Mouse (Mus musculus): ENCODE measurements around the gene Crispld2. TPM values are rescaled to one million over a fixed set of nuclear protein-coding genes. Genes with fewer than 3 reads are reported as not detected.

The Crispld2 gene
- polyA plus RNA-seq, 1 experiment from 2014 or later: 4.4 TPM

GRCm38 (mm10) chr8:120072259-120072658 lies 80.0 kb downstream of the Crispld2 start:
- peaks cover 6% of the 10 kb centered on the region; the same call in 1 of the 2 replicates for H3K4me1 ChIP-seq (ENCODE audit: insufficient read depth)
- H3K4me2 ChIP-seq: no peak overlapping the region
- WGBS: 66% methylated on average over 9 of the region's 9 CpGs
- H3K9me3 ChIP-seq (ENCODE audit: low read depth, low read length): no peaks in the 10 kb centered on the region
- H3K4me3 ChIP-seq (ENCODE audit: low read depth, low read length): no peak overlapping the region
- ATAC-seq (ENCODE audit: insufficient read depth) (no peak; the same call in 1 of the 2 replicates), DNase-seq (no peak)
- H3K36me3 ChIP-seq (ENCODE audit: insufficient read depth): no peaks in the 10 kb centered on the region
- no peak for TF ChIP-seq CTCF (IDR thresholded peaks at IDR 0.05; ENCODE audit: low read depth)
- H3K27ac ChIP-seq (ENCODE audit: low read depth): no peak overlapping the region
- no peaks in the 10 kb centered on the region for H3K27me3 ChIP-seq (ENCODE audit: insufficient read depth, low read length)
- no peak overlapping the region for H3K9ac ChIP-seq

- no peaks in the 10 kb centered on the region for H3K36me3 ChIP-seq (ENCODE audit: insufficient read depth)
- ATAC-seq (ENCODE audit: insufficient read depth) (no peak), DNase-seq (no peak)
- no peak for TF ChIP-seq CTCF (IDR thresholded peaks at IDR 0.05; ENCODE audit: low read depth)
- no peak overlapping the region for H3K27ac ChIP-seq (ENCODE audit: low read depth)
- H3K9me3 ChIP-seq (ENCODE audit: low read depth, low read length): no peaks in the 10 kb centered on the region
- H3K27me3 ChIP-seq (ENCODE audit: insufficient read depth, low read length): no peaks in the 10 kb centered on the region
- peaks cover 5% of the 10 kb centered on the region; the same call in 1 of the 2 replicates for H3K4me1 ChIP-seq (ENCODE audit: insufficient read depth)
- H3K9ac ChIP-seq: no peak overlapping the region
- no peak overlapping the region for H3K4me2 ChIP-seq
- WGBS: 77% methylated on average over 8 of the region's 8 CpGs
- no peak overlapping the region for H3K4me3 ChIP-seq (ENCODE audit: low read depth, low read length)
Measured at GRCm38 (mm10) chr8:120072827-120073226, 80.6 kb downstream of the Crispld2 start.

GRCm38 (mm10) chr8:120074516-120074915 lies 82.3 kb downstream of the Crispld2 start:
- Histone ChIP-seq H3K4me1 (ENCODE audit: insufficient read depth) (no peaks in the 10 kb centered on the region), H3K4me2 (no peak overlapping the region), H3K27me3 (ENCODE audit: insufficient read depth, low read length) (no peaks in the 10 kb centered on the region), H3K36me3 (ENCODE audit: insufficient read depth) (no peaks in the 10 kb centered on the region), H3K9me3 (ENCODE audit: low read depth, low read length) (no peaks in the 10 kb centered on the region), H3K4me3 (ENCODE audit: low read depth, low read length) (no peak overlapping the region), H3K27ac (ENCODE audit: low read depth) (no peak overlapping the region), H3K9ac (no peak overlapping the region)
- 58% methylated on average over 6 of the region's 6 CpGs for WGBS
- TF ChIP-seq CTCF (IDR thresholded peaks at IDR 0.05; ENCODE audit: low read depth): no peak
- no peak for DNase-seq
- ATAC-seq (ENCODE audit: insufficient read depth): no peak

- Histone ChIP-seq H3K36me3 (ENCODE audit: insufficient read depth) (no peaks in the 10 kb centered on the region), H3K4me3 (ENCODE audit: low read depth, low read length) (no peak overlapping the region), H3K9ac (no peak overlapping the region), H3K27me3 (ENCODE audit: insufficient read depth, low read length) (no peaks in the 10 kb centered on the region), H3K4me2 (no peak overlapping the region), H3K4me1 (ENCODE audit: insufficient read depth) (no peaks in the 10 kb centered on the region), H3K9me3 (ENCODE audit: low read depth, low read length) (no peaks in the 10 kb centered on the region), H3K27ac (ENCODE audit: low read depth) (no peak overlapping the region)
- DNase-seq (no peak), ATAC-seq (ENCODE audit: insufficient read depth) (no peak)
- WGBS: 58% methylated on average over 6 of the region's 6 CpGs
- no peak for TF ChIP-seq CTCF (IDR thresholded peaks at IDR 0.05; ENCODE audit: low read depth)
Measured at GRCm38 (mm10) chr8:120075347-120075746, 83.1 kb downstream of the Crispld2 start.

GRCm38 (mm10) chr8:120078080-120078479 lies 85.8 kb downstream of the Crispld2 start:
- ATAC-seq (ENCODE audit: insufficient read depth) (0 out of 2 replicates have a peak, but pooled peaks have one; percentile 35), DNase-seq (peak; percentile 92)
- peaks cover 25% of the 10 kb centered on the region for H3K36me3 ChIP-seq (ENCODE audit: insufficient read depth)
- H3K9me3 ChIP-seq (ENCODE audit: low read depth, low read length): no peaks in the 10 kb centered on the region
- no peak overlapping the region for H3K9ac ChIP-seq
- peak; percentile 84 for TF ChIP-seq CTCF (IDR thresholded peaks at IDR 0.05; ENCODE audit: low read depth)
- no peaks in the 10 kb centered on the region for H3K27me3 ChIP-seq (ENCODE audit: insufficient read depth, low read length)
- no peaks in the 10 kb centered on the region for H3K4me1 ChIP-seq (ENCODE audit: insufficient read depth)
- H3K4me3 ChIP-seq (ENCODE audit: low read depth, low read length): no peak overlapping the region
- no peak overlapping the region for H3K27ac ChIP-seq (ENCODE audit: low read depth)
- no peak overlapping the region for H3K4me2 ChIP-seq
- WGBS: 12% methylated on average over 10 of the region's 10 CpGs

- no peak for TF ChIP-seq CTCF (IDR thresholded peaks at IDR 0.05; ENCODE audit: low read depth)
- Histone ChIP-seq H3K27me3 (ENCODE audit: insufficient read depth, low read length) (no peaks in the 10 kb centered on the region), H3K4me3 (ENCODE audit: low read depth, low read length) (no peak overlapping the region), H3K9ac (no peak overlapping the region), H3K9me3 (ENCODE audit: low read depth, low read length) (no peaks in the 10 kb centered on the region), H3K4me2 (no peak overlapping the region), H3K36me3 (ENCODE audit: insufficient read depth) (peaks cover 34% of the 10 kb centered on the region), H3K27ac (ENCODE audit: low read depth) (no peak overlapping the region), H3K4me1 (ENCODE audit: insufficient read depth) (no peaks in the 10 kb centered on the region)
- ATAC-seq (ENCODE audit: insufficient read depth): no peak
- 64% methylated on average over 5 of the region's 5 CpGs for whole genome bisulfite sequencing
- DNase-seq: no peak
Measured at GRCm38 (mm10) chr8:120079361-120079760, 87.1 kb downstream of the Crispld2 start.

- ATAC-seq (ENCODE audit: insufficient read depth) (no peak), DNase-seq (no peak)
- no peaks in the 10 kb centered on the region for H3K4me1 ChIP-seq (ENCODE audit: insufficient read depth)
- peaks cover 71% of the 10 kb centered on the region for H3K36me3 ChIP-seq (ENCODE audit: insufficient read depth)
- no peak overlapping the region for H3K4me3 ChIP-seq (ENCODE audit: low read depth, low read length)
- no peak overlapping the region for H3K9ac ChIP-seq
- no peak overlapping the region for H3K4me2 ChIP-seq
- no peaks in the 10 kb centered on the region for H3K27me3 ChIP-seq (ENCODE audit: insufficient read depth, low read length)
- no peaks in the 10 kb centered on the region for H3K9me3 ChIP-seq (ENCODE audit: low read depth, low read length)
- TF ChIP-seq CTCF (IDR thresholded peaks at IDR 0.05; ENCODE audit: low read depth): no peak
- 93% methylated on average over 8 of the region's 8 CpGs for WGBS
- no peak overlapping the region for H3K27ac ChIP-seq (ENCODE audit: low read depth)
Measured at GRCm38 (mm10) chr8:120083261-120083660, 91.0 kb downstream of the Crispld2 start.

GRCm38 (mm10) chr8:120084783-120085182 lies 92.5 kb downstream of the Crispld2 start:
- 77% methylated on average over 8 of the region's 8 CpGs for WGBS
- Histone ChIP-seq H3K27me3 (ENCODE audit: insufficient read depth, low read length) (no peaks in the 10 kb centered on the region), H3K9ac (no peak overlapping the region), H3K27ac (ENCODE audit: low read depth) (no peak overlapping the region), H3K4me3 (ENCODE audit: low read depth, low read length) (no peak overlapping the region), H3K4me2 (no peak overlapping the region), H3K9me3 (ENCODE audit: low read depth, low read length) (no peaks in the 10 kb centered on the region), H3K36me3 (ENCODE audit: insufficient read depth) (peaks cover 77% of the 10 kb centered on the region), H3K4me1 (ENCODE audit: insufficient read depth) (no peaks in the 10 kb centered on the region)
- no peak for TF ChIP-seq CTCF (IDR thresholded peaks at IDR 0.05; ENCODE audit: low read depth)
- DNase-seq (no peak), ATAC-seq (ENCODE audit: insufficient read depth) (no peak)
